Mouse (Mus musculus): ENCODE measurements around the gene Itgal. TPM values are rescaled to one million over a fixed set of nuclear protein-coding genes. Genes with fewer than 3 reads are reported as not detected.

Itgal gene
- polyA plus RNA-seq, 1 experiment from 2014 or later = 0.91 TPM

Other genes starting within 250 kb of the Itgal start
- gene Zg16, start 208.9 kb upstream of the Itgal start, polyA plus RNA-seq (2014; fragmentation: Nextera tagmentation; extraction: Ambion mirVana) = not detected in 2 replicates
- gene AI467606, start 204.9 kb upstream of the Itgal start, polyA plus RNA-seq (2014; fragmentation: Nextera tagmentation; extraction: Ambion mirVana) = 5.3 and 7.2 TPM in 2 replicates
- gene Qprt, start 174.0 kb upstream of the Itgal start, polyA plus RNA-seq (2014; fragmentation: Nextera tagmentation; extraction: Ambion mirVana) = 1.4 and 2.2 TPM in 2 replicates
- gene Spn, start 158.4 kb upstream of the Itgal start, polyA plus RNA-seq (2014; fragmentation: Nextera tagmentation; extraction: Ambion mirVana) = 0.31 and 0.33 TPM in 2 replicates
- gene Cd2bp2, start 100.2 kb upstream of the Itgal start, polyA plus RNA-seq (2014; fragmentation: Nextera tagmentation; extraction: Ambion mirVana) = 44.6 and 49.5 TPM in 2 replicates
- gene Tbc1d10b, start 87.8 kb upstream of the Itgal start, polyA plus RNA-seq (2014; fragmentation: Nextera tagmentation; extraction: Ambion mirVana) = 15.1 and 18.7 TPM in 2 replicates
- 9.7 TPM in 2 replicates for gene Mylpf, start 87.4 kb upstream of the Itgal start, polyA plus RNA-seq (2014; fragmentation: Nextera tagmentation; extraction: Ambion mirVana)
- gene Zfp553, start 63.2 kb upstream of the Itgal start, polyA plus RNA-seq (2014; fragmentation: Nextera tagmentation; extraction: Ambion mirVana) = 22.9 and 24.4 TPM in 2 replicates
- 14.9 and 16.5 TPM in 2 replicates for gene Sept1, start 63.1 kb upstream of the Itgal start, polyA plus RNA-seq (2014; fragmentation: Nextera tagmentation; extraction: Ambion mirVana)
- 54.9 and 55.2 TPM in 2 replicates for gene Zfp771, start 52.0 kb upstream of the Itgal start, polyA plus RNA-seq (2014; fragmentation: Nextera tagmentation; extraction: Ambion mirVana)
- 175 and 202 TPM in 2 replicates for gene Dctpp1, start 35.6 kb upstream of the Itgal start, polyA plus RNA-seq (2014; fragmentation: Nextera tagmentation; extraction: Ambion mirVana)
- 97.3 and 114 TPM in 2 replicates for gene Sephs2, start 22.2 kb upstream of the Itgal start, polyA plus RNA-seq (2014; fragmentation: Nextera tagmentation; extraction: Ambion mirVana)
- 4.6 and 4.7 TPM in 2 replicates for gene Zfp768, start 49.3 kb downstream of the Itgal start, polyA plus RNA-seq (2014; fragmentation: Nextera tagmentation; extraction: Ambion mirVana)
- gene Zfp747, start 79.8 kb downstream of the Itgal start, polyA plus RNA-seq (2014; fragmentation: Nextera tagmentation; extraction: Ambion mirVana) = 8.1 and 9.4 TPM in 2 replicates
- 6.7 and 7.1 TPM in 2 replicates for gene 9130019O22Rik, start 90.9 kb downstream of the Itgal start, polyA plus RNA-seq (2014; fragmentation: Nextera tagmentation; extraction: Ambion mirVana)
- 8.0 and 9.7 TPM in 2 replicates for gene E430018J23Rik, start 97.4 kb downstream of the Itgal start, polyA plus RNA-seq (2014; fragmentation: Nextera tagmentation; extraction: Ambion mirVana)
- 10.3 and 12.0 TPM in 2 replicates for gene Zfp764, start 110.6 kb downstream of the Itgal start, polyA plus RNA-seq (2014; fragmentation: Nextera tagmentation; extraction: Ambion mirVana)
- gene Zfp688, start 125.8 kb downstream of the Itgal start, polyA plus RNA-seq (2014; fragmentation: Nextera tagmentation; extraction: Ambion mirVana) = 25.0 and 26.3 TPM in 2 replicates
- 7.9 and 9.1 TPM in 2 replicates for gene Zfp689, start 152.9 kb downstream of the Itgal start, polyA plus RNA-seq (2014; fragmentation: Nextera tagmentation; extraction: Ambion mirVana)
- gene Prr14, start 163.4 kb downstream of the Itgal start, polyA plus RNA-seq (2014; fragmentation: Nextera tagmentation; extraction: Ambion mirVana) = 49.9 and 55.0 TPM in 2 replicates
- gene Fbrs, start 182.9 kb downstream of the Itgal start, polyA plus RNA-seq (2014; fragmentation: Nextera tagmentation; extraction: Ambion mirVana) = 14.9 and 18.5 TPM in 2 replicates
- gene Srcap, start 215.7 kb downstream of the Itgal start, polyA plus RNA-seq (2014; fragmentation: Nextera tagmentation; extraction: Ambion mirVana) = 60.5 and 65.2 TPM in 2 replicates
- gene Gm42715, start 223.3 kb downstream of the Itgal start, polyA plus RNA-seq (2014; fragmentation: Nextera tagmentation; extraction: Ambion mirVana) = 20.8 and 22.1 TPM in 2 replicates